Mouse (Mus musculus) embryonic fibroblast, embryonic 13.5 days (primary cell): ENCODE results near the gene Gm10031.

Source experiments
- CTCF ChIP-seq: IDR thresholded peaks from 2 replicates; pipeline ENCODE4 v1.5.1; 2011; ENCODE audit warnings: mild to moderate bottlenecking, control low read depth, low read length, moderate library complexity, borderline replicate concordance; ENCODE audit not compliant: insufficient read depth
- POLR2A ChIP-seq: IDR thresholded peaks from 2 replicates; pipeline ENCODE4 v1.6.1; 2011; ENCODE audit warnings: low read depth, mild to moderate bottlenecking, control low read depth, low read length, moderate library complexity

DNA sequence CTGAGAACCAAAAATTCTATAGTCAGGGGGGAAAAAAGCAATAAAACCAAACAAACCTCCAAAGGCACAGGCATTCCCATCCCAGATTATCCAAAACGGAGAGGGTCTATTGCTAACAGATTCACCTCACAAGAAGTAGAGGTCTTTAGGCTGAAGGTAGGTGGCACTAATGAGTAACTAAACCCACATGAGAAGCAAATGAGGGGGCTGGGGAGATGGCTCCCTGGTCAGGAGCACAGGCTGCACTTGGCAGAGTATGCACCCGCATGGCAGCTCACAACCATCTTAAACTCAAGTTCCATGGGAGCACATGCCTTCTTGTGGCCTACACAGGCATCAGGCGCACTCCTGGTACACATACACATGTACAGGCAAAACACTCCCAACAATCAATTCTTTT is 42.0 kb upstream of the Gm10031 start:
- TF ChIP-seq CTCF (no peak), POLR2A (no peak)
